Mouse (Mus musculus) heart, postnatal 4 days (tissue): ENCODE results near the gene Man2a2. TPM values are rescaled to one million over a fixed set of nuclear protein-coding genes. Genes with fewer than 3 reads are reported as not detected.
"Not testable (repeated sequence)": the region's sequence is repeated elsewhere in the genome, so short reads cannot be mapped to it uniquely, and the experiment has no call there.

Source experiments
- DNase-seq: peaks from one replicate; pipeline ENCODE4 v3.0.0; 2021
- total RNA-seq, 2 experiments: library from RNA; stranded (reverse); gene quantifications; 2 replicates each; pipeline ENCODE4 v1.2.3; 2021

Gene Man2a2
- total RNA-seq, 2 experiments from 2014 or later = 65.0 to 65.6 TPM

- DNase-seq = peak; percentile 50
Measured at GRCm38 (mm10) chr7:80400099-80400498, 28.9 kb upstream of the Man2a2 start.

- DNase-seq = no peak
Measured at GRCm38 (mm10) chr7:80398654-80399444, 27.7 kb upstream of the Man2a2 start.

- DNase-seq = no peak
Measured at GRCm38 (mm10) chr7:80397986-80398385, 26.8 kb upstream of the Man2a2 start.

GRCm38 (mm10) chr7:80396427-80396826 lies 25.3 kb upstream of the Man2a2 start:
- DNase-seq = not testable (repeated sequence)

GRCm38 (mm10) chr7:80394600-80394999 lies 23.4 kb upstream of the Man2a2 start:
- DNase-seq = no peak

- no peak for DNase-seq
Measured at GRCm38 (mm10) chr7:80392119-80392518, 20.9 kb upstream of the Man2a2 start.

GRCm38 (mm10) chr7:80387633-80388543 lies 16.7 kb upstream of the Man2a2 start, which contains the start of gene Fes:
Gene Fes (minus strand): TSS chr7:80387946.
- DNase-seq = peak; percentile 80

GRCm38 (mm10) chr7:80387033-80387632 lies 16.0 kb upstream of the Man2a2 start:
- DNase-seq = no peak

GRCm38 (mm10) chr7:80386235-80386930 lies 15.2 kb upstream of the Man2a2 start:
- DNase-seq = peak; percentile 96

- no peak for DNase-seq
Measured at GRCm38 (mm10) chr7:80382919-80383318, 11.7 kb upstream of the Man2a2 start.

GRCm38 (mm10) chr7:80379531-80379930 lies 8.4 kb upstream of the Man2a2 start:
- DNase-seq = peak; percentile 47

- peak; percentile 81 for DNase-seq
Measured at GRCm38 (mm10) chr7:80377471-80377870, 6.3 kb upstream of the Man2a2 start.

- no peak for DNase-seq
Measured at GRCm38 (mm10) chr7:80376192-80376591, 5.0 kb upstream of the Man2a2 start.

GRCm38 (mm10) chr7:80375376-80376039 lies 4.3 kb upstream of the Man2a2 start:
- no peak for DNase-seq

- no peak for DNase-seq
Measured at GRCm38 (mm10) chr7:80374733-80375132, 3.6 kb upstream of the Man2a2 start.

- no peak for DNase-seq
Measured at GRCm38 (mm10) chr7:80374280-80374679, 3.1 kb upstream of the Man2a2 start.

GRCm38 (mm10) chr7:80373850-80374249 lies 2.7 kb upstream of the Man2a2 start:
- no peak for DNase-seq

GRCm38 (mm10) chr7:80373352-80373751 lies 2.2 kb upstream of the Man2a2 start:
- no peak for DNase-seq

- no peak for DNase-seq
Measured at GRCm38 (mm10) chr7:80372667-80373066, 1.5 kb upstream of the Man2a2 start.

- no peak for DNase-seq
Measured at GRCm38 (mm10) chr7:80372166-80372565, 991 bp upstream of the Man2a2 start.

- peak; percentile 85 for DNase-seq
Measured at GRCm38 (mm10) chr7:80370649-80371040, 530 bp downstream of the Man2a2 start.

- no peak for DNase-seq
Measured at GRCm38 (mm10) chr7:80369967-80370431, 1.2 kb downstream of the Man2a2 start.
